In genomic region chr19:5559631-5560456, GRCm38 (mm10) we compare ENCODE assay signal across 8 mouse cellular contexts. TPM values are rescaled to one million over a fixed set of nuclear protein-coding genes. Genes with fewer than 3 reads are reported as not detected.
DNase-seq lines count a peak whose midpoint lies in the region; ATAC-seq and TF ChIP-seq lines count a peak whose summit lies in the region.

No protein-coding gene starts in this region.

- H3K36me3 ChIP-seq in ES-E14 (ENCODE audit: control insufficient read depth, insufficient read depth, low read length, poor library complexity, severe bottlenecking): no peaks in the 10 kb centered on the region
- no peaks in the 10 kb centered on the region for H3K36me3 ChIP-seq in hindbrain, embryonic 11.5 days (ENCODE audit: control insufficient read depth, insufficient read depth, low read length)
- H3K36me3 ChIP-seq in liver, embryonic 12.5 days: no peaks in the 10 kb centered on the region
- no peaks in the 10 kb centered on the region for H3K36me3 ChIP-seq in stomach, embryonic 16.5 days (ENCODE audit: control insufficient read depth, insufficient read depth, low read length)

- H3K9ac ChIP-seq in ES-E14 (ENCODE audit: insufficient read depth, low read depth, low read length, poor library complexity, severe bottlenecking): peak overlapping the region; percentile 5; the same call in 1 of the 2 replicates
- H3K9ac ChIP-seq in hindbrain, embryonic 11.5 days (ENCODE audit: low read depth, low read length): no peak overlapping the region
- H3K9ac ChIP-seq in liver, embryonic 12.5 days: no peak overlapping the region
- peak overlapping the region; percentile 71 for H3K9ac ChIP-seq in stomach, embryonic 16.5 days (ENCODE audit: low read length)

- in situ Hi-C loops in ES-E14 (cut with MboI; ENCODE audit: low sequenced_read_pairs in 2 of 2, unreplicated experiment in 2 of 2): no loop called here

- peak overlapping the region; percentile 46 for H3K4me2 ChIP-seq in hindbrain, embryonic 11.5 days (replicated peaks; ENCODE audit: low read depth, low read length)
- H3K4me2 ChIP-seq in liver, embryonic 12.5 days: peak overlapping the region; percentile 57
- H3K4me2 ChIP-seq in stomach, embryonic 16.5 days (ENCODE audit: low read depth, low read length): peak overlapping the region; percentile 59

- H3K27me3 ChIP-seq in hindbrain, embryonic 11.5 days (ENCODE audit: control insufficient read depth, insufficient read depth, low read length): peaks cover 72% of the 10 kb centered on the region
- H3K27me3 ChIP-seq in liver, embryonic 12.5 days (replicated peaks): peaks cover 99% of the 10 kb centered on the region
- peaks cover 24% of the 10 kb centered on the region for H3K27me3 ChIP-seq in stomach, embryonic 16.5 days (ENCODE audit: control insufficient read depth, insufficient read depth, low read length)

- no peaks in the 10 kb centered on the region for H3K9me3 ChIP-seq in ES-E14 (ENCODE audit: control insufficient read depth, insufficient read depth, low read depth, low read length)
- no peaks in the 10 kb centered on the region for H3K9me3 ChIP-seq in hindbrain, embryonic 11.5 days (ENCODE audit: control insufficient read depth, low read length)
- H3K9me3 ChIP-seq in liver, embryonic 12.5 days (replicated peaks): no peaks in the 10 kb centered on the region
- H3K9me3 ChIP-seq in stomach, embryonic 16.5 days (replicated peaks; ENCODE audit: control insufficient read depth, low read length): no peaks in the 10 kb centered on the region

- under 1% methylated on average over 69 of the region's 69 CpGs for WGBS in hindbrain, embryonic 11.5 days
- 2% methylated on average over 69 of the region's 69 CpGs for WGBS in liver, embryonic 12.5 days (ENCODE audit: insufficient replicate concordance)
- WGBS in stomach, embryonic 16.5 days: 1% methylated on average over 69 of the region's 69 CpGs

- DNase-seq in embryo, embryonic 10 days (ENCODE audit: low spot score): peak; percentile 21
- no peak for DNase-seq in embryo, embryonic 9.5 days (ENCODE audit: extremely low spot score)
- no peak for DNase-seq in ES-E14 (ENCODE audit: low read depth, low spot score)
- DNase-seq in hindbrain, embryonic 11.5 days (ENCODE audit: low spot score): peak; percentile 44
- no peak for DNase-seq in spleen, adult 12 weeks (ENCODE audit: low spot score)
- DNase-seq in adrenal gland, adult 8-10 months: no peak

- peak overlapping the region; percentile 54 to 59; a peak in 3 of 4 replicates for H3K4me3 ChIP-seq in ES-E14 (ENCODE audit: insufficient read depth in 1 of 2, low read depth in 1 of 2, low read length in 2 of 2, poor library complexity in 1 of 2, severe bottlenecking in 1 of 2)
- peak overlapping the region; percentile 23 for H3K4me3 ChIP-seq in hindbrain, embryonic 11.5 days (ENCODE audit: low read depth, low read length)
- H3K4me3 ChIP-seq in liver, embryonic 12.5 days: peak overlapping the region; percentile 38
- peak overlapping the region; percentile 55 for H3K4me3 ChIP-seq in stomach, embryonic 16.5 days (replicated peaks; ENCODE audit: low read length)

- peaks cover 0 to 12% of the 10 kb centered on the region in 2 experiments; a peak in 2 of 4 replicates for H3K4me1 ChIP-seq in ES-E14 (ENCODE audit: control insufficient read depth in 2 of 2, insufficient read depth in 2 of 2, low read length in 2 of 2, poor library complexity in 1 of 2)
- H3K4me1 ChIP-seq in hindbrain, embryonic 11.5 days (replicated peaks; ENCODE audit: control insufficient read depth, insufficient read depth, low read length): 0 out of 2 replicates have a peak, but pooled peaks cover 5% of the 10 kb centered on the region
- H3K4me1 ChIP-seq in liver, embryonic 12.5 days: peaks cover 21% of the 10 kb centered on the region
- 0 out of 2 replicates have a peak, but pooled peaks cover 9% of the 10 kb centered on the region for H3K4me1 ChIP-seq in stomach, embryonic 16.5 days (ENCODE audit: control insufficient read depth, insufficient read depth, low read length)

- no peak overlapping the region for H3K27ac ChIP-seq in ES-E14 (ENCODE audit: insufficient read depth, low read depth, low read length, poor library complexity, severe bottlenecking)
- no peak overlapping the region for H3K27ac ChIP-seq in hindbrain, embryonic 11.5 days (ENCODE audit: low read depth, low read length)
- H3K27ac ChIP-seq in liver, embryonic 12.5 days: no peak overlapping the region
- H3K27ac ChIP-seq in stomach, embryonic 16.5 days (ENCODE audit: low read length): peak overlapping the region; percentile 90

- ATAC-seq in hindbrain, embryonic 11.5 days (ENCODE audit: low FRiP score): no peak
- no peak for ATAC-seq in liver, embryonic 12.5 days
- no peak for ATAC-seq in stomach, embryonic 16.5 days (ENCODE audit: insufficient read depth, low FRiP score)

TF ChIP-seq in ES-E14, 5 proteins besides CTCF, POLR2A, EP300 and RAD21:
- TF ChIP-seq ZNF384 (IDR thresholded peaks at IDR 0.05; ENCODE audit: low read depth, low read length) (no peak), CHD2 (IDR thresholded peaks at IDR 0.05; ENCODE audit: low read depth, low read length) (no peak), MAFK (IDR thresholded peaks at IDR 0.05; ENCODE audit: insufficient read depth, low read depth, low read length) (no peak), HCFC1 (IDR thresholded peaks at IDR 0.05; ENCODE audit: borderline replicate concordance, insufficient read depth, low read length) (no peak), ZC3H11A (IDR thresholded peaks at IDR 0.05; ENCODE audit: borderline replicate concordance, low read depth, low read length) (no peak)
TF ChIP-seq in ES-E14: peak in this region for 0.

RNA-seq across cellular contexts. Expression of gene Ovol1, which starts 0.6 kb away (rescaled TPM):
- total RNA-seq in ES-E14 (2012; rRNA removed): 0.58 and 1.1 TPM in 2 replicates
- polyA plus RNA-seq in hindbrain, embryonic 11.5 days (2014; fragmentation: Nextera tagmentation; extraction: Ambion mirVana): 0.40 and 0.52 TPM in 2 replicates
- polyA plus RNA-seq in liver, embryonic 12.5 days (2016; fragmentation: Nextera tagmentation; extraction: Ambion mirVana): not detected in 2 replicates
- 21.5 and 29.5 TPM in 2 replicates for polyA plus RNA-seq in stomach, embryonic 16.5 days (2015; fragmentation: Nextera tagmentation; extraction: Ambion mirVana)
- total RNA-seq in adrenal gland, adult 8-10 months (2022): not detected

RNA-seq across cellular contexts. Expression of gene Ap5b1, which starts 8.0 kb away (rescaled TPM):
- total RNA-seq in ES-E14 (2012; rRNA removed): 6.4 and 9.5 TPM in 2 replicates
- 1.4 and 1.5 TPM in 2 replicates for polyA plus RNA-seq in hindbrain, embryonic 11.5 days (2014; fragmentation: Nextera tagmentation; extraction: Ambion mirVana)
- polyA plus RNA-seq in liver, embryonic 12.5 days (2016; fragmentation: Nextera tagmentation; extraction: Ambion mirVana): 3.4 and 3.5 TPM in 2 replicates
- polyA plus RNA-seq in stomach, embryonic 16.5 days (2015; fragmentation: Nextera tagmentation; extraction: Ambion mirVana): 7.4 and 7.8 TPM in 2 replicates
- total RNA-seq in adrenal gland, adult 8-10 months (2022): 10 to 100 TPM; 10.8 to 15.7 (median 13.1) TPM

RNA-seq across cellular contexts. Expression of gene Rnaseh2c, which starts 41.8 kb away (rescaled TPM):
- 87.9 and 99.5 TPM in 2 replicates for total RNA-seq in ES-E14 (2012; rRNA removed)
- polyA plus RNA-seq in hindbrain, embryonic 11.5 days (2014; fragmentation: Nextera tagmentation; extraction: Ambion mirVana): 143 and 148 TPM in 2 replicates
- 171 and 177 TPM in 2 replicates for polyA plus RNA-seq in liver, embryonic 12.5 days (2016; fragmentation: Nextera tagmentation; extraction: Ambion mirVana)
- 109 and 125 TPM in 2 replicates for polyA plus RNA-seq in stomach, embryonic 16.5 days (2015; fragmentation: Nextera tagmentation; extraction: Ambion mirVana)
- 100 to 1,000 TPM; 123 to 156 (median 130) TPM for total RNA-seq in adrenal gland, adult 8-10 months (2022)

RNA-seq across cellular contexts. Expression of gene Snx32, which starts 49.5 kb away (rescaled TPM):
- 3.3 and 5.0 TPM in 2 replicates for total RNA-seq in ES-E14 (2012; rRNA removed)
- 21.2 and 22.2 TPM in 2 replicates for polyA plus RNA-seq in hindbrain, embryonic 11.5 days (2014; fragmentation: Nextera tagmentation; extraction: Ambion mirVana)
- 7.5 and 8.8 TPM in 2 replicates for polyA plus RNA-seq in liver, embryonic 12.5 days (2016; fragmentation: Nextera tagmentation; extraction: Ambion mirVana)
- polyA plus RNA-seq in stomach, embryonic 16.5 days (2015; fragmentation: Nextera tagmentation; extraction: Ambion mirVana): 9.5 and 10.8 TPM in 2 replicates
- total RNA-seq in adrenal gland, adult 8-10 months (2022): 10 to 100 TPM; 13.4 to 35.0 (median 23.9) TPM

RNA-seq across cellular contexts. Expression of gene Kat5, which starts 50.2 kb away (rescaled TPM):
- total RNA-seq in ES-E14 (2012; rRNA removed): 52.2 and 75.6 TPM in 2 replicates
- 36.9 and 39.3 TPM in 2 replicates for polyA plus RNA-seq in hindbrain, embryonic 11.5 days (2014; fragmentation: Nextera tagmentation; extraction: Ambion mirVana)
- 24.9 and 26.8 TPM in 2 replicates for polyA plus RNA-seq in liver, embryonic 12.5 days (2016; fragmentation: Nextera tagmentation; extraction: Ambion mirVana)
- 43.3 and 45.2 TPM in 2 replicates for polyA plus RNA-seq in stomach, embryonic 16.5 days (2015; fragmentation: Nextera tagmentation; extraction: Ambion mirVana)
- total RNA-seq in adrenal gland, adult 8-10 months (2022): 10 to 100 TPM; 71.6 to 90.4 (median 76.6) TPM

Comparison
In these comparisons a context has a peak if more than half of its experiments do, and no peak if none do; other contexts are left out.
1. DNase-seq: peak in embryo, embryonic 10 days (single experiment) and hindbrain, embryonic 11.5 days (single experiment); none in embryo, embryonic 9.5 days (single experiment), ES-E14 (single experiment), spleen, adult 12 weeks (single experiment) and adrenal gland, adult 8-10 months (single experiment).
2. H3K9ac ChIP-seq: peak in ES-E14 (single experiment) and stomach, embryonic 16.5 days (single experiment); none in hindbrain, embryonic 11.5 days (single experiment) and liver, embryonic 12.5 days (single experiment).
3. RNA of gene Ovol1, which starts 0.6 kb away (polyA plus RNA-seq): 21.5 to 29.5 TPM in stomach, embryonic 16.5 days; 0.40 to 0.52 TPM in hindbrain, embryonic 11.5 days and not detected in liver, embryonic 12.5 days; every median in the first group is over 10 times any median in the second.
4. Peak in every context shown above with its lines, with median percentiles within 50 percentile points of each other: H3K4me3 ChIP-seq and H3K4me2 ChIP-seq.